Mouse (Mus musculus) layer of hippocampus, adult 8-10 months (tissue): ENCODE measurements around the gene Cfap20. TPM values are rescaled to one million over a fixed set of nuclear protein-coding genes. Genes with fewer than 3 reads are reported as not detected.
"Not testable (repeated sequence)": the region's sequence is repeated elsewhere in the genome, so short reads cannot be mapped to it uniquely, and the experiment has no call there.

Experiments used
- DNase-seq, 2 experiments: peaks; one replicate each; pipeline ENCODE4 v3.0.0; 2022; ENCODE audit warnings: low spot score in 2 of 2
- total RNA-seq, 4 experiments: library from RNA; stranded (reverse); gene quantifications; 2 replicates each; pipeline ENCODE4 v1.2.4; 2022

Cfap20 gene
- total RNA-seq, 4 experiments from 2014 or later = 48.2 to 65.2 (median 54.6) TPM

- no peak for DNase-seq
These were observed 12.4 kb downstream of the Cfap20 start for GRCm38 (mm10) chr8:95422193-95422810.

GRCm38 (mm10) chr8:95411309-95411972 is 23.2 kb downstream of the Cfap20 start:
- DNase-seq = no peak

GRCm38 (mm10) chr8:95409518-95409917 is 25.2 kb downstream of the Cfap20 start:
- no peak for DNase-seq

- no peak for DNase-seq
These were observed 33.6 kb downstream of the Cfap20 start for GRCm38 (mm10) chr8:95401091-95401490.

GRCm38 (mm10) chr8:95399131-95399530 is 35.5 kb downstream of the Cfap20 start:
- no peak for DNase-seq

- no peak for DNase-seq
These were observed 37.5 kb downstream of the Cfap20 start for GRCm38 (mm10) chr8:95397201-95397600.

- no peak for DNase-seq
These were observed 37.9 kb downstream of the Cfap20 start for GRCm38 (mm10) chr8:95396752-95397151.

- no peak for DNase-seq
These were observed 39.3 kb downstream of the Cfap20 start for GRCm38 (mm10) chr8:95395186-95395918.

- DNase-seq = no peak
These were observed 42.1 kb downstream of the Cfap20 start for GRCm38 (mm10) chr8:95392604-95393003.

GRCm38 (mm10) chr8:95391101-95391500 is 43.6 kb downstream of the Cfap20 start:
- no peak for DNase-seq

GRCm38 (mm10) chr8:95390312-95390711 is 44.4 kb downstream of the Cfap20 start:
- no peak for DNase-seq

- no peak for DNase-seq
These were observed 46.7 kb downstream of the Cfap20 start for GRCm38 (mm10) chr8:95387936-95388335.

- DNase-seq = no peak
These were observed 47.4 kb downstream of the Cfap20 start for GRCm38 (mm10) chr8:95387221-95387620.

GRCm38 (mm10) chr8:95386037-95386436 is 48.6 kb downstream of the Cfap20 start:
- no peak for DNase-seq

GRCm38 (mm10) chr8:95384501-95384900 is 50.2 kb downstream of the Cfap20 start:
- DNase-seq = no peak

- DNase-seq = no peak
These were observed 53.1 kb downstream of the Cfap20 start for GRCm38 (mm10) chr8:95381595-95381994.

GRCm38 (mm10) chr8:95380953-95381352 is 53.7 kb downstream of the Cfap20 start:
- DNase-seq = no peak

- not testable (repeated sequence) for DNase-seq
These were observed 55.7 kb downstream of the Cfap20 start for GRCm38 (mm10) chr8:95378928-95379327.

- DNase-seq = no peak
These were observed 56.8 kb downstream of the Cfap20 start for GRCm38 (mm10) chr8:95377863-95378291.

GRCm38 (mm10) chr8:95377101-95377500 is 57.6 kb downstream of the Cfap20 start:
- no peak for DNase-seq

GRCm38 (mm10) chr8:95376309-95376999 is 58.2 kb downstream of the Cfap20 start:
- DNase-seq = no peak
